16 mouse cellular contexts compared by ENCODE assay signal in genomic region chr15:100585931-100586330, GRCm38 (mm10).
"Had no signal": no experiment of that assay in that cellular context is flagged by ENCODE, and none has a peak within 500 bp of the region (broad histone marks: within the 10 kb centered on the region; RNA-seq: fewer than 3 reads in every experiment).

No protein-coding gene starts in this region.

- DNase-seq: retina, postnatal 1 day; right cerebral cortex, adult 18-20 months; right cerebral cortex, postnatal 14 days; right cerebral cortex, postnatal 25 days; right cerebral cortex, postnatal 4 days; spleen, adult 18-20 months; thymus, adult 18-20 months; thymus, adult 2 months; thymus, postnatal 14 days; thymus, postnatal 25 days; thymus, postnatal 36 days; thymus, postnatal 4 days had no signal

- H3K9me3 ChIP-seq: neural tube, embryonic 13.5 days; neural tube, embryonic 15.5 days; stomach, embryonic 15.5 days had no signal

- H3K4me3 ChIP-seq: neural tube, embryonic 13.5 days; neural tube, embryonic 15.5 days; stomach, embryonic 15.5 days had no signal

- H3K27ac ChIP-seq: neural tube, embryonic 13.5 days; neural tube, embryonic 15.5 days; stomach, embryonic 15.5 days; stomach, postnatal 0 days had no signal

- H3K36me3 ChIP-seq: stomach, embryonic 15.5 days had no signal

- H3K4me1 ChIP-seq: neural tube, embryonic 13.5 days; neural tube, embryonic 15.5 days; stomach, embryonic 15.5 days had no signal

- H3K4me2 ChIP-seq: neural tube, embryonic 13.5 days; neural tube, embryonic 15.5 days; stomach, embryonic 15.5 days had no signal

- H3K9ac ChIP-seq: neural tube, embryonic 13.5 days; neural tube, embryonic 15.5 days; stomach, embryonic 15.5 days had no signal

- H3K27me3 ChIP-seq: neural tube, embryonic 13.5 days; neural tube, embryonic 15.5 days; stomach, embryonic 15.5 days had no signal
